Mouse (Mus musculus): Measurements from ENCODE around the gene Pvalb. TPM values are rescaled to one million over a fixed set of nuclear protein-coding genes. Genes with fewer than 3 reads are reported as not detected.

The Pvalb gene
- polyA plus RNA-seq, 1 experiment from 2014 or later, result not detected

- no peak for ATAC-seq
- Histone ChIP-seq H3K4me2 (ENCODE audit: low read depth, low read length) (no peak overlapping the region), H3K4me1 (ENCODE audit: control insufficient read depth, insufficient read depth, low read length) (peaks cover 4% of the 10 kb centered on the region; the same call in 1 of the 2 replicates), H3K4me3 (ENCODE audit: low read length) (no peak overlapping the region), H3K9ac (ENCODE audit: low read depth, low read length) (no peak overlapping the region), H3K9me3 (ENCODE audit: control insufficient read depth, low read length) (no peaks in the 10 kb centered on the region), H3K27ac (ENCODE audit: low read length) (no peak overlapping the region), H3K36me3 (ENCODE audit: control insufficient read depth, insufficient read depth, low read length) (no peaks in the 10 kb centered on the region), H3K27me3 (replicated peaks; ENCODE audit: control insufficient read depth, insufficient read depth, low read length) (peaks cover 14% of the 10 kb centered on the region; the same call in 1 of the 2 replicates)
- 60% methylated on average over 3 of the region's 3 CpGs for WGBS
Observed at GRCm38 (mm10) chr15:78179775-78180174, 26.4 kb downstream of the Pvalb start.

GRCm38 (mm10) chr15:78178397-78178796 is 27.8 kb downstream of the Pvalb start:
- WGBS, result 6% methylated on average over 9 of the region's 9 CpGs
- no peak for ATAC-seq

GRCm38 (mm10) chr15:78177257-78177656 is 28.9 kb downstream of the Pvalb start:
- no peak overlapping the region for H3K9ac ChIP-seq (ENCODE audit: low read depth, low read length)
- H3K4me1 ChIP-seq (ENCODE audit: control insufficient read depth, insufficient read depth, low read length), result peaks cover 14% of the 10 kb centered on the region; the same call in 1 of the 2 replicates
- H3K27me3 ChIP-seq (replicated peaks; ENCODE audit: control insufficient read depth, insufficient read depth, low read length), result peaks cover 4% of the 10 kb centered on the region; the same call in 1 of the 2 replicates
- no peak overlapping the region for H3K27ac ChIP-seq (ENCODE audit: low read length)
- H3K4me3 ChIP-seq (ENCODE audit: low read length), result no peak overlapping the region
- WGBS, result 56% methylated on average over 10 of the region's 10 CpGs
- no peak overlapping the region for H3K4me2 ChIP-seq (ENCODE audit: low read depth, low read length)
- H3K36me3 ChIP-seq (ENCODE audit: control insufficient read depth, insufficient read depth, low read length), result no peaks in the 10 kb centered on the region
- ATAC-seq, result no peak
- no peaks in the 10 kb centered on the region for H3K9me3 ChIP-seq (ENCODE audit: control insufficient read depth, low read length)

More at GRCm38 (mm10) chr15:78178397-78178796, 27.8 kb downstream of the Pvalb start:
- Histone ChIP-seq H3K4me2 (ENCODE audit: low read depth, low read length) (no peak overlapping the region), H3K27me3 (replicated peaks; ENCODE audit: control insufficient read depth, insufficient read depth, low read length) (peaks cover 7% of the 10 kb centered on the region; the same call in 1 of the 2 replicates), H3K27ac (ENCODE audit: low read length) (no peak overlapping the region), H3K4me1 (ENCODE audit: control insufficient read depth, insufficient read depth, low read length) (peaks cover 7% of the 10 kb centered on the region; the same call in 1 of the 2 replicates), H3K9ac (ENCODE audit: low read depth, low read length) (no peak overlapping the region), H3K9me3 (ENCODE audit: control insufficient read depth, low read length) (no peaks in the 10 kb centered on the region), H3K36me3 (ENCODE audit: control insufficient read depth, insufficient read depth, low read length) (no peaks in the 10 kb centered on the region), H3K4me3 (ENCODE audit: low read length) (no peak overlapping the region)

GRCm38 (mm10) chr15:78174887-78175245 is 31.3 kb downstream of the Pvalb start:
- 0 out of 2 replicates have a peak overlapping the region, but pooled peaks have one; percentile 54 for H3K27ac ChIP-seq (ENCODE audit: low read length)
- 75% methylated on average over 6 of the region's 6 CpGs for WGBS
- no peaks in the 10 kb centered on the region for H3K27me3 ChIP-seq (replicated peaks; ENCODE audit: control insufficient read depth, insufficient read depth, low read length)
- no peaks in the 10 kb centered on the region for H3K9me3 ChIP-seq (ENCODE audit: control insufficient read depth, low read length)
- H3K4me1 ChIP-seq (ENCODE audit: control insufficient read depth, insufficient read depth, low read length), result peaks cover 14% of the 10 kb centered on the region; the same call in 1 of the 2 replicates
- H3K4me2 ChIP-seq (ENCODE audit: low read depth, low read length), result peak overlapping the region; percentile 72
- H3K4me3 ChIP-seq (ENCODE audit: low read length), result peak overlapping the region; percentile 49
- no peaks in the 10 kb centered on the region for H3K36me3 ChIP-seq (ENCODE audit: control insufficient read depth, insufficient read depth, low read length)
- H3K9ac ChIP-seq (ENCODE audit: low read depth, low read length), result peak overlapping the region; percentile 58
- ATAC-seq, result no peak

GRCm38 (mm10) chr15:78173972-78174886 is 32.0 kb downstream of the Pvalb start, which contains the start of gene Ift27:
Gene Ift27 (minus strand): TSS chr15:78174107.
- WGBS, result 1% methylated on average over 40 of the region's 40 CpGs
- H3K27ac ChIP-seq (ENCODE audit: low read length), result peak within 1 kb of the TSS; percentile 54
- H3K36me3 ChIP-seq (ENCODE audit: control insufficient read depth, insufficient read depth, low read length), result no peaks in the 10 kb centered on the region
- peak within 1 kb of the TSS; percentile 91 for H3K4me2 ChIP-seq (ENCODE audit: low read depth, low read length)
- peak; percentile 99 for ATAC-seq
- H3K4me3 ChIP-seq (ENCODE audit: low read length), result peak within 1 kb of the TSS; percentile 71
- H3K27me3 ChIP-seq (replicated peaks; ENCODE audit: control insufficient read depth, insufficient read depth, low read length), result no peaks in the 10 kb centered on the region
- H3K9me3 ChIP-seq (ENCODE audit: control insufficient read depth, low read length), result no peaks in the 10 kb centered on the region
- peaks cover 14% of the 10 kb centered on the region; the same call in 1 of the 2 replicates for H3K4me1 ChIP-seq (ENCODE audit: control insufficient read depth, insufficient read depth, low read length)
- peak within 1 kb of the TSS; percentile 78 for H3K9ac ChIP-seq (ENCODE audit: low read depth, low read length)

GRCm38 (mm10) chr15:78172899-78173817 is 33.0 kb downstream of the Pvalb start:
- Histone ChIP-seq H3K4me2 (ENCODE audit: low read depth, low read length) (peak overlapping the region; percentile 91), H3K4me3 (ENCODE audit: low read length) (peak overlapping the region; percentile 71), H3K9me3 (ENCODE audit: control insufficient read depth, low read length) (no peaks in the 10 kb centered on the region), H3K36me3 (ENCODE audit: control insufficient read depth, insufficient read depth, low read length) (no peaks in the 10 kb centered on the region), H3K27ac (ENCODE audit: low read length) (peak overlapping the region; percentile 30; the same call in 1 of the 2 replicates), H3K27me3 (replicated peaks; ENCODE audit: control insufficient read depth, insufficient read depth, low read length) (no peaks in the 10 kb centered on the region), H3K4me1 (ENCODE audit: control insufficient read depth, insufficient read depth, low read length) (peaks cover 14% of the 10 kb centered on the region; the same call in 1 of the 2 replicates), H3K9ac (ENCODE audit: low read depth, low read length) (peak overlapping the region; percentile 78)
- no peak; the same call in 1 of the 2 replicates for ATAC-seq
- 23% methylated on average over 26 of the region's 26 CpGs for WGBS

DNA sequence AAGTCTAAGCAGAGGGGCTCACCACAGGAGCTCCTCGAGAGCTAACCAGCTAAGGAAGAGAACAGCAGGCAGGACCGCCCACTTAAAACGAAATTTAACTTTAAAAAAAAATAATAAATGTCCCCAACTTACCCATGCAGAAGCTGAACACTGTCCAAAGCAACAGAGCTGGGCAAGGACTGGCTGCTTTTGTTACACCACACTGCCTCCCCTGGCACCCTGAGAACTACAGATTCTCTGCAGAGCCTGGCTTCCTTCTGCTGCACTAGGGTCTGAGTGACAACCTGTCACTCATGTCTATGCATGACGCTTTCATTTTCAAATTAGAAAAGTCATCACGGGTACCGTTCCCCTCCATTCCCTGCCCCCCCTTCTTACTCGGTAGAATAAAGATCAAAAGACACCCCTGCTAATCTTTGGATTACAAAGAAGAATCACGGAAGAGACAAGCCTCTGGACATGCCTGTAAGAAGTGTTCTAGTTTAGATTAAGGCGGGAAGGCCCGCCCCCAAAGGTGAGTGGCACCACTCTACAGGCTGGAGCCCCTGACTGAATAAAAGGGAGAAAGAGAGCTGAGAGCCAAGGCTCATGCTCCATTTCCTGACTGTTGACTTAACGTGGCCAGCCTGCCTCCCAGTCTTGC is 33.8 kb downstream of the Pvalb start:
- WGBS, result 78% methylated on average over 11 of the region's 11 CpGs
- Histone ChIP-seq H3K9me3 (ENCODE audit: control insufficient read depth, low read length) (no peaks in the 10 kb centered on the region), H3K4me1 (ENCODE audit: control insufficient read depth, insufficient read depth, low read length) (peaks cover 14% of the 10 kb centered on the region; the same call in 1 of the 2 replicates), H3K36me3 (ENCODE audit: control insufficient read depth, insufficient read depth, low read length) (no peaks in the 10 kb centered on the region), H3K4me3 (ENCODE audit: low read length) (no peak overlapping the region), H3K9ac (ENCODE audit: low read depth, low read length) (no peak overlapping the region), H3K27ac (ENCODE audit: low read length) (no peak overlapping the region), H3K27me3 (replicated peaks; ENCODE audit: control insufficient read depth, insufficient read depth, low read length) (no peaks in the 10 kb centered on the region), H3K4me2 (ENCODE audit: low read depth, low read length) (no peak overlapping the region)
- ATAC-seq, result no peak

DNA sequence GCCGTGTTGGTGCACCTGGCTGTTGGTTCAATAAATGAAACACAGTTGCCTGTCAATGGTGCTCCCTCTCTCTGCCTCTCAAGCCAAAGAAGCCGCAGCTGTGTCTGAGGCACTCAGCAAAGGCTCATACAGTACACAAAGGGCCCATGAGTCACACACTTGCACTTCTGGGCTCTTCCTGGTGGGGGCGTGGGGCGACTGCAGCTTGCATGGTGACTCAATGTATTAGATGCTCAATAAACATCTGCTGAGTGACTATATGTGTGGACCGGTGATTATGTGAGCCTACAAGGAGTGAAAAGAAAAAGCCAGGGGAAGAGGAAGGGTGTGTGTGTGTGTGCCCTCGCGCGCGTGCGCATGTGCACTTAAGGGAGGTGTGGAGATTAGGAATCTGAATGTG is 34.5 kb downstream of the Pvalb start:
- Histone ChIP-seq H3K36me3 (ENCODE audit: control insufficient read depth, insufficient read depth, low read length) (no peaks in the 10 kb centered on the region), H3K27me3 (replicated peaks; ENCODE audit: control insufficient read depth, insufficient read depth, low read length) (no peaks in the 10 kb centered on the region), H3K4me3 (ENCODE audit: low read length) (no peak overlapping the region), H3K4me1 (ENCODE audit: control insufficient read depth, insufficient read depth, low read length) (peaks cover 14% of the 10 kb centered on the region; the same call in 1 of the 2 replicates), H3K4me2 (ENCODE audit: low read depth, low read length) (no peak overlapping the region), H3K9me3 (ENCODE audit: control insufficient read depth, low read length) (no peaks in the 10 kb centered on the region), H3K27ac (ENCODE audit: low read length) (no peak overlapping the region), H3K9ac (ENCODE audit: low read depth, low read length) (no peak overlapping the region)
- WGBS, result 94% methylated on average over 10 of the region's 10 CpGs
- ATAC-seq, result no peak
